Mouse (Mus musculus) heart, postnatal 0 days (tissue): ENCODE data around the gene Fam185a.

Source experiments
- CTCF ChIP-seq: IDR thresholded peaks from 2 replicates; pipeline ENCODE4 v1.5.1; 2016; ENCODE audit warnings: antibody characterized with exemption, control low read depth, low read depth
- EP300 ChIP-seq: IDR thresholded peaks from 2 replicates; pipeline ENCODE4 v1.6.1; 2016; ENCODE audit warnings: antibody characterized with exemption, low read depth

DNA sequence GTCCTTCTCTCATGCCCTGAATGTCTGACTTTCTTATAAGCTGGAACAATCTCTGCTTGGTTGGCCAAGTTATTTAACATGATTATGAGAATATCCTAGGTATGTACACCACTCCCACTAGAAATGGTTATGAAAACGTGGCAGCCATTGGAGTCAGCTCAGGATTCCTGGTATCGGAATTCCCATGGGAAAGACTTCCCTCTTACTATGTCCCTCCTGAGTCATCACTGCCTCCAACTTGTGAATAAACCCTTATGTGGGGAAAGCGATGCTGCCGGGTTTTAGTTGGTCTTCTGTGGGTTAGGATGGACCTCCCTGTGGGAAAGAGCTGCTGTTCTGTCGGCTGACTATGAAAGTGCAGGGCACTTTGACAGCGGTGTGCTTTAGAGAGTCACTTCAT, 56.8 kb downstream of the Fam185a start:
- no peak for TF ChIP-seq CTCF
- TF ChIP-seq EP300: no peak
